Mouse (Mus musculus): ENCODE measurements at regions not wholly inside any gene's neighbourhood (a gene's known extent, or its start where the extent isn't known, plus 50 kb on each side); places are given as distances from the start of the nearest gene placed in this dataset.

DNA sequence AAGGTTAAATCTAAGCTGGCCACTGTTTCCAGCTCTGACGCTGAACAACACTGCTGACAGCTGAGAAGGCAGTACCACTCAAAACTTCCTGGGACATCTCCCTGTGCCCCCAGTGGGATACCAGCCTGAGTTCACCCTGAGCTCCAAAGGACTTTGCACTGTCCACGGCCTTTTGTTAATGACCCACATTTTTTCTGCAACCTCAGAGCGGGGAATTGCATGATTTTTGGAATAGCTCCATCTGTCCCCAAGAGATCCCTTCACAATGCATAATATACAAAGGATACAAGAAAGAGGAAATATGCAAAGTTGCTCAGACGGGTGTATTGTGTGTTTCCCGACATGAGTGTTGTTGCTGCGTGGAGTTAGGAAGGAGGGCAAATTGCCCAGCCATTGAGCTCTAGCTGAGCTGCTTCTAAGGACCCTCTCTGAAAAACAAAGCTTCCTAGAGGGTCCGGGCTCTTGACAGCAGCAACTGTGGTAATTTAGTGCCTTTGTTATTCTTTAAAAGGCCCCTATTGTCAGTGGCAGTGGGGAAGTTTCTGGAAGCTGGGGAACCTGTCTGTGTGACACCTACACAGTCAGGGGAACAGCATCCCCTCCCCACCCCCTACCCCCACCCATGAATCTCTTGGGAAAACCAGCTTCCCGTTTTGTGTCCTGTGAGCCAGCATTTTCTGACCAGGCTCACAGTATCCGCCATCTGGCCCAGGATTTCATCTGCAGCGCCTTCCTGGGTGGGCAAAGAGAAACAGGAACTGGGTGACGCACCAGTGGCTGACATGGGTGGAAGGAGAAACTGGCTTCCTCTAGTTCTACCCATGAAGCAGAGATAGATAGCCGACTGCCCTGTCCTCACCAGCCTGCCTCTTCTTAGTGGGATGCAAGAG is 217.4 kb upstream of the Spdye4c start:
- no peak for DNase-seq

GRCm38 (mm10) chr2:128374253-128374566 is 216.8 kb upstream of the Spdye4c start:
- no peak for DNase-seq

GRCm38 (mm10) chr2:128374926-128375325 is 216.1 kb upstream of the Spdye4c start:
- DNase-seq, result no peak

GRCm38 (mm10) chr2:128375827-128376226 is 215.2 kb upstream of the Spdye4c start:
- no peak for DNase-seq

DNA sequence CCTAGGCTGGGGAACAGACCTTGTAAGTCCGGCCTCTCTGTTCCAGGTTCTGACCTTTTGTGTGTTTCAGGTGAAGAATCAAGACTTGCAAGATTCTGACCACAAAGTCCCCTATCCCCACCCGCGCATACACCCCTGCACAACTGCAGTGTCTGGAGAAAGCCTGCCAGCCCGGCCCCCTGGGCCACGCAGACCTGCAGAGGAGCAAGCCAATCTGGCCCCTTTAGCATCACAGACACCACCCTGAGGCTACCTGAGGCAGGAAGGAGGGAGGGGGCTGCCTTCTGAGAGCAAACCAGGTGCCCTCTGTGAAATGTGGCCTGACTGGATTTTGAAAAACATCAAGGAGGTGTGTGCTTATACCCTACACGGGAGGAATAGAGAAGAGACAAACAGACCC is 213.8 kb upstream of the Spdye4c start:
- no peak for DNase-seq

DNA sequence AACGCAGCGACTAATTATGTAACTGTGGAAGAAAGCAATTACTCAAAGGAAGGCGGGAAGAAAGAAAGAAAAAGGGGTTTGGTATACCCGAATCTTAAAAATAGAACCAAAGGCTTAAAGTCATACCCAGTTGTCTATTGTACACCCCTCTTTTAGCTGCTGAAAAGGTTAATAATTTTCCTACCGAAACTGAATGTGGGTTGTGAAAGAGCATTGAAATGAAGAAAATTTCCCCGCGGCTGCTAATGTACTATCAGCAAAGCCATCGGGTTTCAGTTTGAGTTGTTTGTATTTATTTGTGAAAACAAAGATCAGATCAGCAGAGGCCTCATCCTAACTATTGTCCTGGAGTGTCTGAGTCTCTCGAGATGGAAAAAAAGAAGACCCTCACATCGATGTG is 213.3 kb upstream of the Spdye4c start:
- DNase-seq, result no peak

- DNase-seq, result no peak
Measured at GRCm38 (mm10) chr2:128378456-128378855, 212.6 kb upstream of the Spdye4c start.

GRCm38 (mm10) chr2:128379151-128379550 is 211.9 kb upstream of the Spdye4c start:
- no peak for DNase-seq

DNA sequence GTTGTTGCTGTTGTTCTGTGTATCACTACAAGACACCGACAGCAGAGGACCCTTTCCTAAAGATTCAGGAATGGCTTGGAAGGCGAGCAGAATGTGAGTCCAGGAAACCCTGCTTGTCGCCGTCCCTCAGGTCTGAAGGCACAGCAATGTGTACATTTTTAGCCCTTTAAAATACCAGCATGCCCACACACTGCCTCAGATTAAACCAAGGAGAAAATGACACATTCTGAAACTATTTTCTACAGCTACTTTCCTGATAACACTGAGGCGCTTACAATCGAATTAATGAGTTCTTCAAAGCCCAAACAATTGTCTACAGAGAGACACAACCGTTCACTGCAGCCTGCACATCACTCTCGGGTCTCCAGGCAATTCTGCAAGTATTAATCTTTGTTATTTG is 211.5 kb upstream of the Spdye4c start:
- DNase-seq, result no peak

- no peak for DNase-seq
Measured at GRCm38 (mm10) chr2:128380581-128380980, 210.4 kb upstream of the Spdye4c start.

- no peak for DNase-seq
Measured at GRCm38 (mm10) chr2:128381684-128382205, 209.3 kb upstream of the Spdye4c start.

DNA sequence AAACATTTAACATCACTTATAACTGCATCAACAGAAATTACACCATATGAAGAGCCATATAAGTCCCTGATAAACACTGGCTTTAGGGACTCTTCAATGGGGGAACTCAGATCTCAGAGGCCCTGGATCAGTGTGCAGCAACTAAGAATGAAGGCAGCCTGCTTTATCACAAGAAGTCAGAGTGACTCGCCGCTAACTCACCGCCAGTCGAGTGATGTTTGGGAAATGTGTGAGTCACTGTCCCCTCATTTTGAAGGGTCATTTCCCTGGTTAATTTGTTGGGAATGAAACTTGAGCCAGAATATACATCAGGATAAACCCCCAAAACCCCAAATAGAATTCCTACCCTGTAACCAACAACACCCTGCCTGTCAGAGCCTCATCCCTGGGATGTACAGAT is 208.5 kb upstream of the Spdye4c start:
- DNase-seq, result peak; percentile 51

- no peak for DNase-seq
Measured at GRCm38 (mm10) chr2:128384612-128385011, 206.4 kb upstream of the Spdye4c start.

- no peak for DNase-seq
Measured at GRCm38 (mm10) chr2:128386846-128387621, 204.0 kb upstream of the Spdye4c start.

- no peak for DNase-seq
Measured at GRCm38 (mm10) chr2:128387851-128388471, 203.0 kb upstream of the Spdye4c start.

DNA sequence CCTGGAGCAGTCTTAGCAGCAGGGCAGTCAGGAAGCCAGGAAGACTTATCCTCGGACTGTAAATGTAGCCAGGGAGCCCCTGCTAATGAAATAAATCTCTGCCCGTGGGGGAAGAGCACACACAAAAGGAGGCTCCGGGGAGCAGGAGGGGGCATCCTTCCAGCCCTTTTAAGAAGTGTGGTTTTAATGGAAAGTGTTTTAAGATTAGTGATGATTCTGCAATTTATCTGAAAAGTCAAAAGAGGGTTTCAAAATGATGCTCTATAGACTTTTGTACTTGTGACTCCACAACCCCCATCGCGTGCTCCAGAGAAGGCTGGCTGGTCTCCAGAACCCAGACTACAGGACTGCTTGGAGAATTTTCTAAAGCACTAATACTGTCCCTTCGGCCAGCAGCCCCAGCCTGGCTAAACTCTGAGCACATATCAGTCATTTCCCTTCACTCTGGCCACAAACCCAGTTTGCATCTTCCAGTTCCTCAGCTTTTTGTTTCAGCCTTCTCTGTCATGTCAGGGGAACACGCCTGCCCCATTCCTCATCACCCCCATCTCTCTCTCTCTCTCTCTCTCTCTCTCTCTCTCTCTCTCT is 202.0 kb upstream of the Spdye4c start:
- no peak for DNase-seq

DNA sequence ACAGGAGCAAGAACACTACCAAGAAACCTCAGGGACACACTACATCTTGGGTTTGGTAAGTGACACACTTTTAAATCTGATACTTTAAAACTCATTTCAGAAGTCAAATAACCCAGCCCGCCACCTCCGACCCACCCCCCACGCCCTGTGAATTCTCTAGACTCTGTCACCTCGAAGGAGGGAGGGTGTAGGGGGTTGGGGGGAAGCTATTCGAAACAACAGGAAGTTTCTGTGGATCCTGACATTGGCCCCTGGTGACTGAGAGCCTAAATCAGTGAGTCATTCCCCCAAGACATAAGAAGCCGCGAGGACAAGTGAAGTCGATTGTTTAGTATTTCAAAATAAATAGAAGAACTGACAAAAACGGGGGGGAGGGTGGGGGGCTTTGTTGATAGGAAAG is 198.7 kb upstream of the Spdye4c start:
- DNase-seq, result no peak

GRCm38 (mm10) chr2:128393401-128393800 is 197.6 kb upstream of the Spdye4c start:
- DNase-seq, result no peak

DNA sequence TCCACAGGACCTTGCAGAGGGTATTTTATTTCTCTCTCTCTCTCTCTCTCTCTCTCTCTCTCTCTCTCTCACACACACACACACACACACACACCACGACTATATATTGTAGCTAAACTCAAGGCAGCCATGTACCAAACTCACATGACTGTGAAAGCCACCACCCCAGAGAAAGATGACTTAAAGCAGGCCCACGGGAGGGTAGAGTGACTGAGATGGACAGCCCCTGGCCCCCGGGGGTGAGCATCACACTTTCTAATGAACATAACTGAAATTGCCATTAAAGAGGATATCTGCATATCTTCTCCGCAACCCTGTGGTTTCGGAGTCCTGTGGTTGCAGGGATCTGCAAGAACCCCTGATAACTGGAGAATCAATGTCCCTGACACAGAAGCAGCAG is 197.1 kb upstream of the Spdye4c start:
- no peak for DNase-seq

DNA sequence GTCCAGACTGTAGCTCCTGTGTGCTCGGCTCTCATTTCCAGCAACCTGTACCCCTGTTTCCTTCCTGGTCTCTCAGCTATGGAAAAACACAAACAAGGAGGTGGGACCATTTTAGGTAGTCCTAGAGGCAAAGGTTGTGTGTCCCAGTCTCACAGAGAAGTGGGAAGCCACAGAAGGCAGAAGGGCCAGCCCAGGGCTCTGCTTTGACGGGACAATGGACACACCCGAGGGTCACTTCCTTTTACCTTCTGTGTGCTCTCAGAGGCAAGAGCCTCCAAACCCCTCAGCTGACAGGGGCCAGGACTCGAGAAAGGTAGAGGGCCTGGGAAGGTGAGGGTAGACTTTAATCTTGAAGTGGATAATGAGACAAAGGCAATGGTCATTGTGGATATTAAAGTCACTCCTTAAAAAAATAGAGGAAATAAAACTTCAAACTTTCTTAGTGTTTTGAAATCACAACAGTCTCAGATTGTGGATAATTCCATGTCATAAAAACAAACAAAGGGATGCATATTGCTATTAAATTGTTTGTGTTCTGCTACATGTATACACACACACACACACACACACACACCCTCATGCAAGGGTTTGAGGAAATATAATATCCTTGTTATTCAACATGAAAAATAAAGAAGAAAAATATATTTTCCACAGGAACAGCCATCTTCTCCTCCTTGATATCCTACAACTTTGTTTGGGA is 195.6 kb upstream of the Spdye4c start:
- no peak for DNase-seq

DNA sequence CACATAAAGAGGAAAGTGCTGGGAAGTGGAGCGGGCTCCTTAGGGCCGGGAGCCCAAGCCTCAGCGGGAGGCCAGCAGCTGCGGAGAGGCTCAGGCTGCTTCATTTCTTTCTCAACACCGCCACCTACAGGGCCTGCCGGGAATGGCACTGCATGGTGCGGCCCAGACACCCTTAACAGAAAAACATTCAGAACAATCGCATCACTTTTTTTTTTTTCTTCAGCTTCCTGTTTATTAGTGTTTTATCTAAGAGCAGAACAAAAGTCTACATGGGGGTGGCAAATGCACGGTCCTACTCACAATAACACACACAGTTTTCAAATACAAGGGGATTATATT is 195.0 kb upstream of the Spdye4c start:
- peak; percentile 91 for DNase-seq

- peak; percentile 41 for DNase-seq
Measured at GRCm38 (mm10) chr2:128401359-128401758, 189.7 kb upstream of the Spdye4c start.

Data from adrenal gland, adult 2 months (tissue).